Mouse (Mus musculus) granulocyte monocyte progenitor cell, adult 5-6 weeks (primary cell): ENCODE measurements at regions not wholly inside any gene's neighbourhood (a gene's known extent, or its start where the extent isn't known, plus 50 kb on each side); places are given as distances from the start of the nearest gene placed in this dataset.
A peak's percentile ranks its signal among the peaks of the same experiment; 100 is the strongest.

ENCODE experiments used
- ATAC-seq: replicated peaks from 2 replicates; pipeline ENCODE4 v1.8.0; 2016; ENCODE audit warnings: mild to moderate bottlenecking, moderate TSS enrichment, inconsistent platforms; ENCODE audit not compliant: poor library complexity, severe bottlenecking

DNA sequence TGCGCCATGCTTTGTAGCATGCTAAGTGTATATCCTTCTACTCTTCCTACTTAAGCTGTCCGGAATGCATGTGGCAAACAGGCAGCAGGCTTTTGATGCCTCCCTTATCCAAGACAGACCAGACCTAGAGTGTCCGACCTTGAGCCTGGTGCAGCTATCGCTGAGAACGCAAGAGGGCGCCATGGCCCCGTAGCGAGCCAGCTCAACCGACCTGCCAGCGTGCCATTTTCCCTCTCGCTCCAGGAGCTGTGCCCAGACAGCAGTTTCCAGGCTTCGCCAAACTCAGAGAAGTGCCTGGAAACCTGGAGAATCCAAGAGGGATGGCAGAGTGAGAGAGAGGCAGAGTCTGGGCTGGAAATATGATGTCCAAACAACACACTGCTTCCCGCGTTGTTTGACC is 155.8 kb upstream of the Gm12830 start:
- ATAC-seq, result peak; percentile 80

DNA sequence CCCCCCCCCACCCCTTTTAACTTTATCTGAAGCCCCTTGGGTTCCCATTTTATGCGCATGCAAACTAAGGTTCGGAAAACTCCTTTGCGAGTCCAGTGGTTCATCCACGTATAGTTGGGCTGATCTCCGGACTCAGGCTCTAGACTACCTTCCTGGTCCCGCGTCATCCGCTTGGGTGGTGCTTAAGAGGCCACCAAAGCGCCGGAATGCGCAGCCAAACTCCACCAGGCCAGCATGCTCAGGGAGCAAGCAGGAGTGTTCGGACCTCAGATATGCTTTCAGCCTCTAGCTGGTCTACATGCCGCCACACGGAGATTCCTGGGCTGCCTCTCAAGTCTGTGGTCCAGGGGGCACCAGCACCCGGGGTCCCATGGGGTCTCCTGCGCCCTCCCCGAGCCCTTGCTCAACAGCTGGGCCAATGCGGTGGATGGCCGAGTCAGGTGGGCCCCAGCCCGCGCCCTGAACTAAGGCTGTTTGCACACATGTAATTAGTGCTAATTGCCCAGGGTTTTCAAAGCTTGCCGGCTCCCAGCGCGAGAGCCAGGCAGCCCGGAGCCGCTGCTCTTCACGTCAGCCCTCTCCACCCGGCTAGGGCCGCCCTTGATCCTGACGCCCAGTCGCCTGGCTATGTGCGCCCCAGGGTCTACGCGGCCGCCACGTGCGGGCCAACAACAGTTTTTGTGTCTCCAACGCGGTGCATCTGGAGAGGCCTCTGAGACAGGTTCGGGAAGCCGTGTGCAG is 155.1 kb upstream of the Gm12830 start:
- no peak for ATAC-seq

DNA sequence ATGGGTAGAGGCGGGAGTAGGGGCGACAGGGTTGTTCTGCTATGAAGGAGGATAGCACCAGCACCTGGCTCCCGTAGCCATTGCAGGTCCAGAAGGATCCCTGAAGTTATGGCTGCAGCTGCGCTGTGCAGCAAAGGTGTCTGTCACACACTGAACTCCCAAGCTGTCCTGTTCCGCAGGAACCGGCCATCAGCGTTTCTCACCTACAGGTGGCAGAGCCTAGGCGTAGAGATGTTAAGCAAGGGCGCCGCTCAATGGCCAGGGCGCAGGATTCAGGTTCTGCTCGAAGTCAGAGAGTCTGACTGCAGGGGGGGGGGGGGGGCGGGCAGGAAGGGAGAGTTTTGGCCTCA is 154.6 kb upstream of the Gm12830 start:
- ATAC-seq, result no peak

DNA sequence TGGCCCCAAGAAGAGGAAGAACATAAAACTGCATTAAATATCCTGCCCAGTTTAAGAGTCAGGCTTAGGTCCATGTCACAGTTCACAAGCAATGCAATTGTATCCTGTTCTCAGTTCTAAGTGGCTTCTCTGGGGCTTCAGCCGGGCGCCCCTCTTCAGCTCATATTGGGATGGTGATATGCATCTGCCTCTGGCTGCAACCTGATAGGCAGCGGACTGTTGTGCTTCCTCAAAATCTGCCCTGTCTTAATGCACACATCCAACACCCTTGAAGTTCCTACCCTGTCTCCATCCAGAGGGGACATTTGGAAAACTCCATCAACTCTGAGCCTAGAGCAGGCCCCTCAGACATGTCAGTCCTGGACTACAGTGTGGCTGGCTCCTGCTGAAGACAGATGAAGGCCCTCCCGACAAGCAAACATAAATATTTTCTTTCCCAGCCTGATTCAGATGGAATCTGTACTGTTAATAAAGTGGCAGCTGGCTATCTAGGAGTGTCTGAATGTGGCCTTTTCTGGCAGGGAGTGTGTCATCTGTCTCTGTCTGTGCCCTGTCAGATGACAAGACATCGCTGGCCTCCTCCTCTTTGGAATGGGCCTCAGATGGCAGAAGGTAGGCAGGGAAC is 149.3 kb upstream of the Gm12830 start:
- no peak for ATAC-seq

DNA sequence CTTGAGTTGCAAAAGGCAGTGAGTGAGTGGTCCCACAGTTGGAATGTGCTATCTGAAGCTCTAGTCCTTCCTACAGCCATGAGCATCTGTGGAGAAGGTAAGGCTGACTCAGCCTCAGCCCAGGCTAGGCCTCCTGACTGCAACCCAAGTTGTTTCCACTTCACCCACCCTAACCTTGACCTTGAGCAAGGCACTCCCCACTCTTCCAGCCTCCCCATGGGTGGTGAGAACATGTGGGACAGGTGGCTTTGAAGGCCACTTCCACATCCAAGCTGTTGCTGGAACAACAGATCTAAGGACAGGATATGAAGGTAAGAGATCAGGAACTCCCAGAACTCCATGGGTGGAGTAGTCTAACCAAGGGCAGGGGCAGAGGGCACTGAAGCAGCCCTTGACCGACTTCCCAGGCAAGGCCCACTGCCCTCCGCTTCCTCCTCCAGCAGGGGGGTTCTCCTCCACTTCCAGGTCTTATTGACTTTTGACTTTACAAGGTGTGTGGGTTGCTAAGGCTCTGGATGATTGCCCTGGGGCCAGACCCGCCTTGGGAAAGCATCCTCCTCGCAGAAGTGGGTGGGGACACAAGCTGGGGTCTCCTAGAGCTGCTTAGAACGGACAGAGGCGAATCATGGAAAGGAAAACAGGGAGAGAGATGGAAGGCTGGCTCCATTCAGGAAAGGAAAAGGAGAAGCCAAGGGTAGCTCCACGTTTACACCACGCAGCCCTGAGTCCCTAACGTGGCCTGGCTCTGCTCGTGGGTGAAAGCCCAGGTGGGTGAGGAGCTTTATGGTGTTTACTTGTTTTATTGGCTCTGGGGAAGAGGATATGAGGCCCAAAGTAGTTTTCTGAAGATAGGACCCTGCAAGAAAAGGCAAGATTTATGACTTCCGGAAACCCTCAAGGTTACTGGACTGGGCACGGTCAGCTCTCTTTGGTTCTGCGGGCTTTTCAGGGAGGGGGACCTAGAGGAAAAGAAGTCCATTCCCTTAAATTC is 144.3 kb upstream of the Gm12830 start:
- no peak for ATAC-seq

DNA sequence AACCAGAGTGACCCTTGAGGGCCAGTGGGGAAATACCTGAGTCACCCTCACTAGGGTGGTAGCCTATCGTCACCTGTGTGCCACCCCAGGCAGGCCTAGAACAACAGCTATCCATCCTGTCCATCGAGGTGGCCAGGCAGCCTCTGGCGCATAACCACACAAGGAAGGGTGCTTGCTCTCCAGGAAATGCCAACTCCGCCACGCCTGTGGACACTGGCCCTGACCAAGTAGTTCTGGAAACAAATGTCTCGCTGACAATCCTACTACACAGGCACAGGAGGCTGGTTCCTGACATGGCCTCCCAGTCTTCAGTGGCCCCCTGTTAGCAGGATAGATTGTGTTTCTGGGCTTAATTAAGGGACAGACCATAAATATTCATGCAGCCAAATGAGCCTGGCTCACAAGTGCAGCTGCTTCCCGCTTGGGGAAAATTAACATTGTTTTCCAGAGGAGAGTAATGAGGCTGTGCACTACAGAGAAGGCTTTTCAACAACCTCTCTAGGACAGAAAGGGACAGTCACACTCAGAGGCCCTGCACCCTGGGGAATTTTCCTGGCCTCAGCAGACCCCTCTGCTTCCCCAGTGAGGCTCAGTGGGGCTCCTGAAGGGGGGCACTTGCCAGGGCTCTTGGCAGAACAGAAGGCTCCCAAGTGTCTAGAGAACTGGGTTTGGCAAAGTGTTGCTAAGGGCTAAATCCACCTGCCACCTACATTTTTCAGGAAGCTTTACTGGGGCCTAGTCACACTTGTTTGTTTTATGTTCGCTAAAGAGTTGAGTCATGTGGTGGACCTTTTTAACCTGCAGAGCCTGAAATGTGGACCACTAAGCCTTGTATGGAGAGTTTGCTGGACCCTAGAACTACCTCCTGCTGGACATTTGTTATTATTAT is 143.2 kb upstream of the Gm12830 start:
- no peak for ATAC-seq

DNA sequence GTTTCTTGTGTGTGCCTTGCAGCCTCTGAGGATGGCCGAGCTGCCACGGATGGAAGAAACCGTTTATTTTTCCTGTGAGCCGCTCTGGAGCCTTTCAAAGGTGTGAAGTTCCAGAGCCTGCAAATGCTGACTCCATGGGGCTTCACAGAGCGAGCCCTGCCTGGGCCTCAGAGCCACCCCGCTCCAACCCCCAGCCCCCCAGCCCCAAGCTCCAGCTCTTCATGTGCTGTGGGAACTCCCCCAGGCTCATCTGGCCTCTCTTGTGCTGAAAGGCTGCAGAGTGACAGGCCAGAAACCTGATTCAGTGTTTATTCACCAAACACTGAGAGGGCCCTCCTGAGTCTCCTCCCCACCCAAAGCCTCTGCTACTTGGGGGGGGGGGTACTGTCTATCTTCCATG is 141.2 kb upstream of the Gm12830 start:
- ATAC-seq, result no peak

DNA sequence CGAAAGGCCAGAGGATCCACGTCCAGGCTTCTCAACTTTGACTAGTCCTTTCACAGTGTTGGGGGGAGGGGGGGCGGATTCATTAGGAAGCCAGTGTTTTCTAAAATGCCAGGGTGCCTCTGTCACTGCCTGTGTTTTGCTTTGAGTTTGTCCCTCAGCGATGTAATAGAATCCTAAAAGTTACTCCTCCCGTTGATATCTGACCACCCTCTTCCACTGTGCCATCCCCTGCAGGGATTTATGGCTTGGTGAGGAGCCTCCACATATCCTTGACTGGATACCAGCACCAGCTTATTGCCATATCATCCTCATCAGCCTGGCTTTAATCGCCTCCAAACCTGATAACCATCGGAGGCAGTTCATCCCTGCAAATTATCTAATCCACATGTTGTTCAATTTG is 138.6 kb upstream of the Gm12830 start:
- no peak for ATAC-seq

DNA sequence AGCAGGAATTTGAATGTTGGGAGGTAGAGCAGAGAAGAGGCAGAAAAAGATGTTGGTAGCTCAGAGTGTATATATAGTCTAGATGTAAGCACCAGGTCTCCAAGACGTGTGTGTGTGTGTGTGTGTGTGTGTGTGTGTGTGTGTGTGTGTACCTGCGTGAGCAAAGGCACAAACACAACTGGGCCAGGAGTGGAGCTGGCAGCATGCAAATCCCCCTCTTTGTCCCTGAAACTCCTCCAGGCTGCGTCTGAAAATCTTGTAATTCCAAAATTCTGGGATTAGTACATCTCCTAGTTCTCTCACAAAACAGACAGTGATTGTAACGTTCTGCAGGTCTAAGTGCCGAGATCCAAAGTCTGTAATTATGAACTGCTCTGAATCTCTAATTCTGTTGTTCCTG is 137.8 kb upstream of the Gm12830 start:
- no peak for ATAC-seq

DNA sequence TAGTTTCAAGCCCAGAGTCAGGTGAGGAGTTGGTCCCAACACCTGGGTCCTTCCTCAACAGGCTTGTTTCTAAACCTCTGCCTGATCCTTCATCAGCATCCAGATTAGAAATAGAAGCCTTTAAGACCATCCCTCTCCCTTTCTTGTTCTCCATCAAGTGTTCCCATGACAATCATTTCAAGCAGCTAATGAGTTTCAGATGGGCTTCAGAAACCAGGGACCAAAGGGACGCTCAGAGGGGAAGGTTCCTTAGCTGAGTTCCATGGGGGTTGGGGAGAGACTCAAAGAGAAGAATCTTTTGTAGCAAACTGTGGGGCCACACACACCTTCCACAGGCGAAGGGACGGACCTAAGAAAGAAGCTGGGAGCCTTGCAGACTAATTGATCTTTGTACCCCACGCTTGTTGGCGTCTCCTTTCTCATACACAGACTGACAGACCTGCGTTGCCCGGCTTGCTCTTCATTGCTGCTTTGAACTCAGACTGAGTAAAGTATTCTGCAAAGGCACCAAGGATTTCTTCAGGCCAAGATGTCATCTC is 136.6 kb upstream of the Gm12830 start:
- ATAC-seq, result no peak

DNA sequence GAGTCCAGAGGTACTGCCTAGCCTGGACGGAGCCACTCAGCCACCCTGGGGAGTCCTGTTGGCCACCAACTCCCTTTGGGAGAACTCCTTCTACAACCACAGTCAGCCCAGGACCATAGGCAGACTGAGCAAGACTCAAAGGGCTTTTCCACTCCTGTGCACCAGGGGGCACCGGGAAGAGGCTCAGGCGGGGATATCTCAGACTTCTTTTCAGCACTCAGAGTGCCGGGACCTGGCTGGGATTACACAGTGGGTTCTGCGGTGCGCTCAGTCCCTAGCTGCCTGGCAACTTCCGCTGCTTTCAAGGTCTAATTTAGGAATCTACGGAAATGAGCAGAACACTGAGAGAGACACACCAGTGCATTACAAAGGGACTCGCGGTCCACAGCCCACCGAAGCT is 136.1 kb upstream of the Gm12830 start:
- ATAC-seq, result peak; percentile 90

DNA sequence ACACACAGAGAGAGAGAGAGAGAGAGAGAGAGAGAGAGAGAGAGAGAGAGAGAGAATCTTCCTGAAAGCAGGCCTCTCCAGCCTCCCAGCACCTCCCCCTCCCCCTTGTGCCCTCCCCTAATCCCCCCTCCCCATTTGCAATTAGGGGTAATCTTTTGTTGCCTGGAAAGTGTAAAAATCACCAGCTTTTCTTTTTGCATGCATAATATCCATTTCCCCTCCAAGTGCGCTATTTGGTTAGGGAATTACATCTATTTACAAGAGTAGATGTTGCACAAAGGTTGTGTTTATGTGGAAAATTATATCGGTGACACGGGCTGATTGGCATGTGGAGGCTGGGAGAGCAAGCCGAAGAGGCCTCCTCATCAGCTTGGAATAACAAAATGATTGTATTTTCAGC is 135.4 kb upstream of the Gm12830 start:
- no peak for ATAC-seq

DNA sequence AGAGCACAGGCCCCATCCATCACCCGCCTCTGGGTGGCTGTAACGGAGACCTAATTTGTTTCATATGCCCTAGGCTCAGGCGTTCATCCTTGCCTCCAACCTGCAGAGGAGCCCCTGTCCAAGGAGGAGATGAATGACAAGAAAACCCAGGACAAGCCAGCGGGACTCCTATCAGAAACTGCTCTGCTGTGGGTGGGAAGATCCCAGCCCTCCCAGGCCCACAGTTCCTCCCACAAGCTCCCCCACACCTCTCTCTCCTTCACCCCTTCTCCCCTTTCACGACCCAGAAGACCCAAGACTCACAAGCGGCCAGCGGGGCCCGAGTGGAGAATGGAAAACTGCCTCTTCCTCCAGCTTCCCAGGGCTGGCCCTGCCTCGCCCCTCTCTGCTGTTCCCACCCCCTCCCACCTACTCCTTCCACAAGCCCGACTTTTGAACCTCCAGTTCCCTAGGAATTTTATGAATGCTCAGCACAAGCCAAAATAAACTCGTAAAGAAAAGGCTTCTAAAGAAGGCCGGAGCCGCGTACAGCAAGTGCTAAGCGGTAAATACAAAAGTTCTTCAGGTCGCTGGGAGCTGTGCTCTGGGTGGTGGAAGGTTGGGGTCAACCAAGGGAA is 133.1 kb upstream of the Gm12830 start:
- ATAC-seq, result no peak

DNA sequence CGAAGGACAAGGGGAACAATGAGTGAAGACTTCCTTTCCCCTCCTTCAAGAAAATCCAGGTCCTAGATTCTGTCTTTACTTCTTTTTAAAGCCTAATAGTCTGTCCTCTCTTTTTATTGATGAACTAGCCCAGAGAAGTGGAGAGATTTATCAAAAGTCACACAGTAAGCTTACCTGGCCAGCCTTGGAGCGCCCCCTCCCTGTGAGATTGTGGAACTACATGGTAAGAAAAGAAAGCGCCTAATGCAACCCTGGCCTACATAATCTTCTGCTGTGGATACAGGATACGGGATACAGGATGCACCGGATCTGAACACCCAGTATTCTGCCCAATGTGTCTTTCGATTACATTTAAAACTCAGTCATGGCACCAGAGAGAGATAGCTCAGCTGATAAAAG is 132.6 kb upstream of the Gm12830 start:
- ATAC-seq, result peak; percentile 50

DNA sequence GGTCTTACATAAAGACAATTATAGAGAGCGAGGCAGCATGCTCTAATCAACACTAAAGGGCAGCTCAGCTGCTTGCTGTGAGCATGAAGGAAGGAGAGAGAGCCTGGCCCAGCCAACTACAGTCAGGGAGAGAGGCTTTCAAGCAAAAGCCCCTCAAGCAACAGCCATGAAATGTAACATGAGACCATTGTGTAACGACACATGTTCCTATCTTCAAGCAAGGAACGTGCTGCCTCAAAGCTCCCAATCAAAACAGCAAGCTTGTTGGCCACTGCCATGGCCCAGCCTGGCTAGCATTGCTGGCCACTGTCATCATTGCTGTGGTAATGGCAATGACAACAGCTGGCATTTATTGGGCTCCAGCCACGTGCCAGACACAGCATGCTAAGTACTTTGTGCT is 115.9 kb upstream of the Gm12830 start:
- ATAC-seq, result no peak

DNA sequence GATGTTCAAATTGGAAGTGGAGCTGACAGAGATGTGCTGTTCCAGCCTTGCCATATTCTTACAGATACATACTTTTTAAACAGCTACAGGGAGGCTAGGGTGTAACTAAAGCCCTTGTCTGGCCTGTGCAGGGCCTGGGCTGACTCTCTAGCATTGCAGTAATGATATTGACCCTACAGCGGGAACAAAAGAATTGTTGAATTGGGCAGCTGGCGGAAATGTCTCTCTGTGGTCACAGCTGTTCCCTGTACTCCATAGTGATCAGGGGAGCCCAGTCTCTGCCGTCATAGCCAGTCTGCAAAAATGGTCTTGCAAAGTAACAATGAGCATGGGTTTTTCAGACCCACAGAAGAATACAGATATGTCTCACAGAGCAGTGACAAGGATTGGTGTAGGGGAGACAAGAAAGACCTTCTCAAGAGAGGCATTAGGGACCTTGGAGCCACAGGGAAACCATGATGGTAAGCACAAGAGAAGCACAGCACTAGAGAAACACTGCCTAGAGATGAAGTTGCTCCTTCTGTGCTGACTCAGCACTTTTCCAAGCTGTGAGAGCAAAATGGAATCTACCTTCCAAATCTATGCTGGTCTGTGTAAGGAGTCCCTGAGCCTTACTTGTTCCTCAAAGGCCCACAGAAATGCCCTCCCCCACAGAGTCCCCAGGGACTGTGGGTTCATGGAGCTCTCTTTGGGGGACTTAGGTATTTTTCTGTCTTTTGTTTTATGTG is 111.2 kb upstream of the Gm12830 start:
- ATAC-seq, result no peak

DNA sequence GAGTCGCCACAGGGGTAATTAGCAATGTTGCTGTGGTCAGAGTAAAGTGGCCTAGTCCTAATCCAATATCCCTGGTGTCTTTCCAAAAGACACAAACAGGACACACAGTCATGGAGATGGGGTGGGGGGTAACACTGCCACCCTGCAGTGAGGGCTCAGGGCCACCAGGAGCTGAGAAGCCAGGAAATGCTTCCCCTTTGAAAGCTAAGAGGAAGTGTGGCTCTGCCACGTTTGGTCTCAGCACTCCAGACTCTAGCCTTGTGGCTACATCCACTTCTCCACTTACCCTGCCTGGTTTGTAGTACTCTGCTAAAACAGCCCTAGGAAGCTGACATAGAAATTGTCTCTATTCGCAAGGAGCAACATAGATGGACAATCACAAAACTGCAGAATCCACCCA is 110.4 kb upstream of the Gm12830 start:
- peak; percentile 94 for ATAC-seq

DNA sequence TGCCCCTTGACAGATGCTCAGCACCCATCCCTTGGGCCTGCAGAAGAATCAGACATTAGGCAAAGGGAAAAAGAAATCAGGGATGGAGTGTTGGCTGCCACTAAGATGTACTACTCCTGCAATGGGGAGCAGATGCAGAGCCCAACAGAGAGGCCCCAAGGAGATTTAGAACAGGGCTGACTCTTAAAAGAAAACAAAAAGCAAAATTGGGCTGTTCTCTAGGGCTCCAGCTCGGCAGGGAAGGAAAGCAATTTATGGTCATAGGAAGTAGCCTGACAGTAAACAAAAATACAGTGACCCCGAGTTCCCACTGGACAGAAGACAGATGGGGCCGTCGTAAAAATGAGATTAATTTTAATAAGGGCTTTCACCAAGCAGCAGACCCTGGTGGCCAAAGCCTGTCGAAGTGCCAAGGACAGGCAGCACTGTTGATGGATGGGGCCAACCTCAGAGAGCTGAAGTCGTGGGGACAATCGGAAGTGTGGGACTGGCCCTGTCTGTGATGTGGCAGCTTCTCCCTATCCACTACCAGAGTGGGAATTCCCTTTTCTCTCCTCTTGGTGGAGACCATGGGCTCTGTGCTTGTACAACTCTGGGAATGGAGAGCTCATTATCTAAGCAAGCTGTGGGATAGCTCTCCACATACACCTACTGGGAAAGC is 109.4 kb upstream of the Gm12830 start:
- ATAC-seq, result no peak
